Mouse (Mus musculus) stomach, embryonic 14.5 days (tissue): ENCODE data around the gene 4930470P17Rik. TPM values are rescaled to one million over a fixed set of nuclear protein-coding genes. Genes with fewer than 3 reads are reported as not detected.

Experiments
- ATAC-seq: fragments of 200-750 bp; cut with Nextera tagmentation; 2 replicates; pipeline ENCODE4 v1.8.0; 2017; ENCODE audit warnings: low read depth, moderate TSS enrichment; ENCODE audit not compliant: insufficient number of reproducible peaks, insufficient read depth, low FRiP score
- H3K27ac ChIP-seq: fragments of 300-500 bp; sonication (generic); 2 replicates; pipeline ENCODE4 v1.5.1; 2014; ENCODE audit warnings: mild to moderate bottlenecking, low read length, moderate library complexity, mixed read lengths
- H3K27me3 ChIP-seq: fragments of 300-500 bp; sonication (generic); 2 replicates; pipeline ENCODE4 v1.6.1; 2014; ENCODE audit warnings: low read length, control low read depth, mixed read lengths; ENCODE audit not compliant: control insufficient read depth, insufficient read depth
- H3K36me3 ChIP-seq: fragments of 300-500 bp; sonication (generic); 2 replicates; pipeline ENCODE4 v1.6.1; 2014; ENCODE audit warnings: mild to moderate bottlenecking, control low read depth, low read length, moderate library complexity, mixed read lengths; ENCODE audit not compliant: control insufficient read depth, insufficient read depth
- H3K4me1 ChIP-seq: fragments of 300-500 bp; sonication (generic); 2 replicates; pipeline ENCODE4 v1.6.1; 2014; ENCODE audit warnings: low read length, control low read depth, mixed read lengths; ENCODE audit not compliant: control insufficient read depth, insufficient read depth
- H3K4me2 ChIP-seq: fragments of 300-500 bp; sonication (generic); replicated peaks from 2 replicates; pipeline ENCODE4 v1.6.1; 2014; ENCODE audit warnings: low read depth, low read length, control low read depth
- H3K4me3 ChIP-seq: fragments of 300-500 bp; sonication (generic); 2 replicates; pipeline ENCODE4 v1.5.1; 2014; ENCODE audit warnings: low read depth, low read length, control low read depth
- H3K9ac ChIP-seq: fragments of 300-500 bp; sonication (generic); replicated peaks from 2 replicates; pipeline ENCODE4 v1.6.1; 2014; ENCODE audit warnings: low read depth, mild to moderate bottlenecking, control low read depth, low read length, moderate library complexity, mixed read lengths
- H3K9me3 ChIP-seq: fragments of 300-500 bp; sonication (generic); 2 replicates; pipeline ENCODE4 v1.6.1; 2016; ENCODE audit warnings: low read depth, low read length, control low read depth; ENCODE audit not compliant: control insufficient read depth
- WGBS: fragments of 180-500 bp; shearing (Covaris S2); extraction: QIAGEN DNeasy Blood & Tissue Kit; methylation state at CpG from one replicate; pipeline ENCODE4 v1.1.7; 2014; 5-methylcytosine and 5-hydroxymethylcytosine counted together
- polyA plus RNA-seq: library from polyadenylated mRNA; unstranded; fragments of >200 nt; fragmentation: Nextera tagmentation; extraction: Ambion mirVana; gene quantifications from 2 replicates; pipeline ENCODE4 v1.2.1, GENCODE M21; 2014

Gene 4930470P17Rik
- polyA plus RNA-seq, 1 experiment from 2014 or later, result not detected

GRCm38 (mm10) chr2:170544159-170544558, 57.7 kb downstream of the 4930470P17Rik start:
- WGBS, result 88% methylated on average over 3 of the region's 3 CpGs
- H3K36me3 ChIP-seq, result no peaks in the 10 kb centered on the region
- no peaks in the 10 kb centered on the region for H3K9me3 ChIP-seq
- H3K4me2 ChIP-seq, result no peak overlapping the region
- H3K27me3 ChIP-seq, result no peaks in the 10 kb centered on the region
- no peaks in the 10 kb centered on the region for H3K4me1 ChIP-seq
- no peak overlapping the region for H3K27ac ChIP-seq
- ATAC-seq, result no peak
- no peak overlapping the region for H3K4me3 ChIP-seq
- no peak overlapping the region for H3K9ac ChIP-seq

GRCm38 (mm10) chr2:170543625-170544024, 58.2 kb downstream of the 4930470P17Rik start:
- Histone ChIP-seq H3K4me3 (no peak overlapping the region), H3K9ac (no peak overlapping the region), H3K9me3 (no peaks in the 10 kb centered on the region), H3K36me3 (no peaks in the 10 kb centered on the region), H3K4me1 (no peaks in the 10 kb centered on the region), H3K27me3 (no peaks in the 10 kb centered on the region), H3K27ac (no peak overlapping the region), H3K4me2 (no peak overlapping the region)
- WGBS, result 59% methylated on average over 5 of the region's 5 CpGs
- no peak for ATAC-seq

- no peak overlapping the region for H3K4me2 ChIP-seq
- no peaks in the 10 kb centered on the region for H3K9me3 ChIP-seq
- no peak overlapping the region for H3K4me3 ChIP-seq
- WGBS, result 85% methylated on average over 9 of the region's 9 CpGs
- no peak overlapping the region for H3K9ac ChIP-seq
- no peaks in the 10 kb centered on the region for H3K27me3 ChIP-seq
- H3K36me3 ChIP-seq, result no peaks in the 10 kb centered on the region
- H3K27ac ChIP-seq, result no peak overlapping the region
- no peaks in the 10 kb centered on the region for H3K4me1 ChIP-seq
- ATAC-seq, result no peak
Observed at GRCm38 (mm10) chr2:170539211-170539610, 62.6 kb downstream of the 4930470P17Rik start.

- H3K27me3 ChIP-seq, result 0 out of 2 replicates have a peak, but pooled peaks cover 3% of the 10 kb centered on the region
- ATAC-seq, result no peak
- H3K4me1 ChIP-seq, result no peaks in the 10 kb centered on the region
- H3K4me3 ChIP-seq, result no peak overlapping the region
- H3K27ac ChIP-seq, result no peak overlapping the region
- H3K4me2 ChIP-seq, result no peak overlapping the region
- no peak overlapping the region for H3K9ac ChIP-seq
- H3K9me3 ChIP-seq, result no peaks in the 10 kb centered on the region
- H3K36me3 ChIP-seq, result no peaks in the 10 kb centered on the region
Observed at GRCm38 (mm10) chr2:170535841-170536240, 66.0 kb downstream of the 4930470P17Rik start.

GRCm38 (mm10) chr2:170534803-170535174, 67.0 kb downstream of the 4930470P17Rik start:
- no peaks in the 10 kb centered on the region for H3K4me1 ChIP-seq

GRCm38 (mm10) chr2:170534116-170534802, 67.6 kb downstream of the 4930470P17Rik start:
- no peak for ATAC-seq
- Histone ChIP-seq H3K9ac (no peak overlapping the region), H3K9me3 (no peaks in the 10 kb centered on the region), H3K4me1 (no peaks in the 10 kb centered on the region), H3K4me2 (no peak overlapping the region), H3K4me3 (no peak overlapping the region), H3K27ac (no peak overlapping the region), H3K27me3 (0 out of 2 replicates have a peak, but pooled peaks cover 3% of the 10 kb centered on the region), H3K36me3 (no peaks in the 10 kb centered on the region)
- 53% methylated on average over 11 of the region's 12 CpGs for WGBS

More at GRCm38 (mm10) chr2:170534803-170535174, 67.0 kb downstream of the 4930470P17Rik start:
- 0 out of 2 replicates have a peak, but pooled peaks cover 3% of the 10 kb centered on the region for H3K27me3 ChIP-seq
- WGBS, result 91% methylated on average over 11 of the region's 11 CpGs
- no peaks in the 10 kb centered on the region for H3K9me3 ChIP-seq
- ATAC-seq, result no peak
- H3K27ac ChIP-seq, result no peak overlapping the region
- H3K9ac ChIP-seq, result no peak overlapping the region
- H3K4me2 ChIP-seq, result no peak overlapping the region
- H3K4me3 ChIP-seq, result no peak overlapping the region
- H3K36me3 ChIP-seq, result no peaks in the 10 kb centered on the region

- Histone ChIP-seq H3K9me3 (no peaks in the 10 kb centered on the region), H3K27me3 (0 out of 2 replicates have a peak, but pooled peaks cover 3% of the 10 kb centered on the region), H3K4me1 (no peaks in the 10 kb centered on the region), H3K27ac (no peak overlapping the region), H3K9ac (no peak overlapping the region), H3K4me2 (no peak overlapping the region), H3K4me3 (no peak overlapping the region), H3K36me3 (no peaks in the 10 kb centered on the region)
- WGBS, result 89% methylated on average over 3 of the region's 3 CpGs
- no peak for ATAC-seq
Observed at GRCm38 (mm10) chr2:170530256-170530655, 71.6 kb downstream of the 4930470P17Rik start.

GRCm38 (mm10) chr2:170529766-170530165, 72.1 kb downstream of the 4930470P17Rik start:
- 87% methylated on average over 7 of the region's 7 CpGs for whole genome bisulfite sequencing
- no peak for ATAC-seq

More at GRCm38 (mm10) chr2:170529766-170530165, 72.1 kb downstream of the 4930470P17Rik start:
- Histone ChIP-seq H3K9ac (no peak overlapping the region), H3K4me3 (no peak overlapping the region), H3K27me3 (0 out of 2 replicates have a peak, but pooled peaks cover 3% of the 10 kb centered on the region), H3K36me3 (no peaks in the 10 kb centered on the region), H3K9me3 (no peaks in the 10 kb centered on the region), H3K4me1 (no peaks in the 10 kb centered on the region), H3K27ac (no peak overlapping the region), H3K4me2 (no peak overlapping the region)
